Mouse (Mus musculus): ENCODE measurements around the gene Ubqln2. TPM values are rescaled to one million over a fixed set of nuclear protein-coding genes. Genes with fewer than 3 reads are reported as not detected.

The Ubqln2 gene
- 46.7 TPM for total RNA-seq (2023)

DNA sequence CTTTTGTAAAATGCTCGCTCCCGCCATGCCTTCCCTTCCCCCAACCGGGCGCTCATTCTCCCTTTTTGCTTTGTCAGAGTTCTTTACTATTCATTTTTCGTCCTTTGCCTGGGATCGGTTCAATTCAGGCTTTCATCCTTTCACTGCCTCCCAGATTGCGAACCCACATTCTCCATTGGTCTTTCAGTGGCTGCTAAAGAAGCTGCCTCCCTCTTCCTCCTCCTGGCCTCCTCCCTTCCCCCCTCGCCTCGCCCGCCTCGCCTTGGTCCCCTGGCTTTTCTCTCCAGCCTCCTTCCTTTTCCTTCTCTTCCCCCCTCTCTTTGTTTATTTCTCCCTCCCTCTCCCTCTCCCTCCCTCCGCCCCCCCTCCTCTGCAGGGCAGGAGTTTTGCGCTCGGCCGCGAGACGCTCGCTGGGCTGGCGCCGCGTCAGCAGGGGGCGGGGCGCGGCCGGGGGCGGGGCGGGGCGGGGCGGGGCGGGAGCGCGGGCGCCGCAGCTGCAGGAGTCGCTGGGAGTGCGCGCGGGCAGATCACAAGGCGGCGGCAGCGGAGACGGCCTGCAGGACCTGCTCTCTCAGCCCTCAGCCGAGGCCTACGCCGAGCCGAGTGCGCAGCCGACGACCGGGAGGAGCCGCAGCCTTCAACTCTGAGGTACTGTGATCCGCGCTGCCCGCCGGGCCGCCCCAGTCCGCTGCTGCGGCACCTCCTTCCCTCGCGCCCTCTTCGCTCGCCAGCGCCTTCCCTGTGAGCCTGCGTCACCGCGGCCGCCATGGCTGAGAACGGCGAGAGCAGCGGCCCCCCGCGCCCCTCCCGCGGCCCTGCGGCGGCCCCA lies at the start of gene Ubqln2:
Ubqln2 (plus strand) TSS at position 540 of the 829 bp plus-strand sequence.

Other genes starting within 250 kb of the Ubqln2 start
- not detected for gene Cypt3, start 60.4 kb downstream of the Ubqln2 start, total RNA-seq (2023)
- gene Kctd12b, start 198.2 kb downstream of the Ubqln2 start, total RNA-seq (2023): 4.5 TPM
- 15.7 TPM for gene Nbdy, start 225.4 kb downstream of the Ubqln2 start, total RNA-seq (2023)